Mouse (Mus musculus): ENCODE results near the gene Zfp518a.

The Zfp518a gene

DNA sequence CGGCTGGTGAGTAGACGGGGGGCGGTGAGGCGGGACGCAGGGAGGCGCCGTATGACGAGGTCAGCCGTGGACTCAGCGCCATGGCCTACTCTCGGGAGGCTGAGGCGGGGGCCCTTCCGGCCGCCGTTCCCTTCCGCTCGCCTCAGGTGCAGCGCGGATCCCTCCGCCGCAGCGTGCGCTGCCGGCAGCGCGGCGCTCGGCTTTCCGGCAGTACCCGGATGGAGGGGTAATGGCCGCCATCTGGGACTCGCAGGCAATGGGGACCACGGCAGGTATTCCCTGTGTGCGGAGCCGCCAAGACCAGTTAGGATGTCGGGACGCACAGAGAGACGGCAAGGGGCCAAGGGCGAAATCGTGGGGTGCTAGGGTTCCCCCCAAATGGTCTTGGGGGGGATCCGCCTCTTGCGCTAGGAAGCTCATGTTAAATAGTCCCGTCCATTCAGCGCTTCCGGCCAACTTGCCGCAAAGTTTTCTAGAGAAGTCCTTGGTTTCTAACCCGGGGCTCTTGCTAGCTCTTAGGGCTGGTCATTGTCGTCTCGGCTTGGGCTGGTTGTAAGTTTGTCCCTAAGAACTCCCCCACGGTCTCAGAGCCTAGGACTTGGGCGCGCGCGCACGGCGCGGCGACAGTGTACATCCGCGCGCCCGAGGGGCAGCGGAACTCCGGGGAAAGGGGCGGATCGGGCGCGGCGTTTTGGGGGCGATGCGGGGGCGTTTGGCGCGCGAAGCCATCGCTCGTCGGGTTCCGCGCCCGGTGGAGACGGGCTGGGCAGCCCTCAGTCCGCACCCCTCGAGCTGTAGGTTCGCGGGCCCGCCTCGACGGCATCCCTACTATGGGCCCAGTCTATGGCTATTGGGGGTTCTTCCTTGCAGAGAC, at the start of gene Zfp518a:
Gene Zfp518a (plus strand): TSS at position 187 of the 874 bp plus-strand sequence.
- peak; percentile 88 to 89 for DNase-seq

DNA sequence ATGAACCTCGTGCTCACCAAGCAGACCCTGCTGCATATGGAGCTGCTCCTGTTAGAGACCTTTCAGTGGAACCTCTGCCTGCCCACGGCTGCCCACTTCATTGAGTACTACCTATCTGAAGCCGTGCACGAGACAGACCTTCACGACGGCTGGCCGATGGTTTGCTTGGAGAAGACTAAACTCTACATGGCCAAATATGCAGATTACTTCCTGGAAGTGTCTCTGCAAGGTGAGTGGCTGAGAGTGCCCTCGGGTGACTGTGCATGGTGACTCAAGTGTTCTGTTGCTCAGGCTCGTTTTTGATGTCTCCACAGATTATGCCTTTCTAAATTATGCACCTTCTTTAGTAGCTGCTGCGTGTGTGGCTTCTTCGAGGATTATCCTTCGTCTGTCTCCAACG, 49.8 kb upstream of the Zfp518a start:
- no peak for DNase-seq

DNA sequence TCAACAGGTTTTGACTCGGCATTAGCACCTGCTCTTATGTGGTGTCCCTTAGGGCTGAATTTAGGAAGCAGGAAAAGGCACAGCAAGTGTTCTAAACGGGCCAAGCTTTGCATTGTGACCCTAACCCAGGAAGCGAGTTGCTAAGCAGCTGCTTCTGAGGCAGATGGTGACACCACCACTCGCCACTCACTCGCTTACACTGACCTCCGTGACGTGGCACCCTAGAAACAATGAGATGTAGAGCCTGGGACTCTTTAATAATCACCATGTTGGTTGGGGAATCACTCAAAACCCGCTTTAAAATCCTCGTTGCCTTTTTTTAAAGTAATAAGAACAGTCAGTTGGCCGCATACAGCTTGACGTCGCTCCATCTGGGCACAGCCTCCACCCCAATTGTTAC, 45.1 kb upstream of the Zfp518a start:
- DNase-seq = no peak

DNA sequence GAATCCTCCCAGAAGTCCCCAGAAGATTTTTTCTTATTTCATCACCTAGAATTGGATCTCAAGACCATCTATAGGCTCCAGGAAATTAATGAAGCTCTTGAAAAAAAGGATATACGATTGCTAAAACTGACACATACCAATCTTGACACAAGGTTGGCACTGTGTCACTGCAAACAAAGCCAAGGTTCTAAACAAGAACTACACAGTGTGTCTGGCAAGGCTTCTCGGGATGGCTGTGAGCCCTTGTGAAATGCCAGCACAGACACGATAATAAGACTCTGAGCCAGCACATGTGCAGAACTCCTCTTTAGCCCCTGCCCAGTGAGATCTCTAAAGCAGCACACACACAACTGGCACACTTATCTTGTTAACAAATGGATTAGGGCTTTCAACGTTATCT, 35.0 kb upstream of the Zfp518a start:
- DNase-seq = no peak

DNA sequence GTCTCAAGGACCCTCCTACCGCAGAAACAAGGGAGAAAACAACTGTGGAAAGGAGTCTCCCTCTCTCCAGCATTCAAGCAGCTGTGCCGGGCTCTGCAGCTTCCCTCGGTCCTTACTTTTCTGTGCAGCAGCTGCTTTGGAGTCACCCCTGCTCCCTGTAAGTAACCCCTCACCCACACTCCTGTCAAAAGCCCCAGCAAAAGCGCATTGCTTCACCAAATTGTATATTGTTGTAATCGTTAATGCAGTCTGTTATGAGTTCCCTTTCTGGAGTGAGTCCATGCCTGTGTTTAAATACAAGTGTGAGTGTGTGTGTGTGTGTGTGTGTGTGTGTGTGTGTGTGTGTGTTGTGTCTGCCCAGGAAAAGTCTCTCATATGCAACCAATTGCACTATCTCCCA, 26.2 kb upstream of the Zfp518a start:
- no peak for DNase-seq

DNA sequence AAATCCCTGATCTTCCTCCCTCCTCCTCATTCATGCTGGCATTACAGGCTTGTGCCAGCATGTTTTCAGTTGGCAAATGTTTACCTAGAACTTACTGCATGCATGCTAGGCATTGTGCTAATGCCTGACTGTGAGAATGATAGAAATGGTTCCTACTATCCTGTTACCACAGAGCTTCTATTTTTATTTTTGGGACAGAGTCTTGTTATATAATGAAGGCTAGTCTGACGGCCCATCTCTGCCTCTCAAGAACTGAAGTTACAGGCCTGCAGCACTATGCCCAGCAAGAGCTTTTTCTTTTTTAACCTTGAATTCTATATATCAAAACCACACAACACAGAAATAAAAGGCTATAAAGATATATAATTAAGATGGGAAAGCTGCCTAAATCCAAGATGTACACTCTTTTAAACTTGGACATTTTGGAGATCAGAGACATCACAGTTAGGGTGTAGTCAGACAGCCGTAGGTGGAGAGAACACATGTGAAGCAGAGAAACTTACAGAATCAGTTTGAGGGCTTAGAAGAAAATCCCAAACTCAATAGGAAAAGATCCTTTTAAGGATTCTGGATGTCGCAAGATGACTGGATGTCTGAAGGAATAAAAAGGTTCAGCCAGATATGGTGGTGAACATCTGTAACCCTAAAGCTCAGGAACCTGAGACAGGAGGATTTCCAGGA, 24.9 kb upstream of the Zfp518a start:
- DNase-seq = no peak

DNA sequence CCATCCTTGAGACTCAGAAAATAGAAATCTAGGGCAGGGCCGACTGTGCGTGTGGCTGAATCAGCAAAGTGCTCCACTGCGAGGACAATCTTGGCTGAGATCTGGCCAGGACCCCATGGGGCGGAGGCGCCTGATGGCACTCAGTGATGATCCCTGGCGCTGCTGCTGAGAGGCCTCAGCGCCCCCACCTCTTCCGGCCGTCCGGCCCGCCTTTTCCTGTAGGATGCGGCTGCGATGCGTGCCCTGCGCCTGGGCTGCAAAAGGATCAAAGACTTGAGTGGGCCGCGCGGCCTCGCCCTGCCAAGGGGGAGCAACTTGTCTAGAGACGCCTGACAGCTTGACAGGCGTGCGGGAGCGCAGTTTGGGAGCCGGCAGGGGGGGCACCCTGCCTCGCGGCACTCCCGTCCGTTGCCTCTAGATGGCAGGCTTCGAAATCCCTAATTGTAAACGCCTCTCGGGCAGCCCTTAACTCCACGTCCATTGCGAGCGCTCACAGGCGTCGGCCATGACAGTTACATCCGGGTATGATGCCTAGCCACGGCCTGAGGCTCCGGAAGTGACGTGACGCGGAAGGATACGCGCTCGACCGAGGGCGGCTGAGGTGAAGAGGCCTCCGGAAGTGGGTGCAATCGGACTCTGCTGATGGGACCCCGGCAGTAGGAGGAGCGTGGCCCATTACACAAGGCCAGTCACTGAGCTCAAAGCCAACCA, 21.4 kb upstream of the Zfp518a start:
- DNase-seq = peak; percentile 77 to 83

DNA sequence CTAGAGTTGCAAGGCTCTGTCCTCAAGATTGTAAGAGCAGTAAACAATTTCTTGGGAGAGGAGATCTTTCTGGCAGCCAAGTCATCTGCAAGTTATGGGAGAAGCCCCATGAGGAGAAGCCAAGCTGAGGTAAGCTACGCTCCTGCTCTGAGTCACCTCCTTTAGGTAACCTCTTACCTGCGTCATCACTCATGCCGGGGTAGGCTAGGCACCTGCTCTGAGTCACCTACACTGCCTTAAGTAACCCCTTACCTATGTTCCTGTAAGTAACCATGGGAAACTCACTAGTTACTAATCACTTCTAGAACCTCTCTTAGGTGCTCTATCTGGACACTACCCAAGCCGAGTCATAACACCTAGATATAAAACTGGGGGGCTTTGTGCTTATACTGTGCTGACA, 12.8 kb upstream of the Zfp518a start:
- no peak for DNase-seq

DNA sequence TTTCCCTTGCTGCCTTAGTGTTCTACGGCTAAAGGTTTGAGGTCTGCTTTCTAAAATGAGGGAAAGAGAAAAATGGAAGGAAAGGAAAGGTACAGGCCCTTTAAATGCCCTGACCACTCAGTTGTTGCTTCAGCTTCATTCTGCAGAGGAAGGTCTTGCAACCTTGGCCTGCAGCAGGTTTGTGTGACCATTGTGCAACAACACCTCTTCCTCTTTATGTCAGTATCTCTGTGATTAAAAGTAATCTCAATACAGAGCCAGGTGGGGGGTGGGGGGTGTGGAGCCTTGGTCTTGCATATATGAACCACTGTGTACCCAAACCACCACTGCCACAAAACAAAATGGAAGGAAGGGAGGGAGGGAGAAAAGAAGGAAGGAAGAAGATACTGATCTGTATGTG, 5.6 kb upstream of the Zfp518a start:
- no peak for DNase-seq

DNA sequence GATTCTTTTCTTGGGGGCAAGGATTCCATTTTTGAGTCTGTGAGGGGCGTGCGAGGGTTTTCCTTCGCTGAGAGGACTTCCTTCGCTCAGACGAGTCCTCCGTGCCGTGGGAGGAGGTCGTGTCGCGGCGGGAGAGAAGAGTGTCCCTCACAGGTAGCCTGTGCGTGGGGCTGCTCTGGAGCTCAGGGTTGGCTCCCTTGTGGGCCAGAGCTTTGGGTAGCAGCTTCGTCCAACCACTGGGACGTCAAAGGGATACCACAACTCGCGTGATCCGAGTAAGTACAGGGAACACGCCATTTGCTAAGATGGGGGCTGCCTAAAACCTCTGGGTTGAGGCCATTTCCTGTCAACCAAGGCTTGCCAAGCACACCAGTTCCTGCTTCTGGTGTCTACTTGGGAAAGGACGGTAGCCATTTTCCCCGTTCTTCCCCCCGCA, 416 bp upstream of the Zfp518a start:
- no peak for DNase-seq

DNA sequence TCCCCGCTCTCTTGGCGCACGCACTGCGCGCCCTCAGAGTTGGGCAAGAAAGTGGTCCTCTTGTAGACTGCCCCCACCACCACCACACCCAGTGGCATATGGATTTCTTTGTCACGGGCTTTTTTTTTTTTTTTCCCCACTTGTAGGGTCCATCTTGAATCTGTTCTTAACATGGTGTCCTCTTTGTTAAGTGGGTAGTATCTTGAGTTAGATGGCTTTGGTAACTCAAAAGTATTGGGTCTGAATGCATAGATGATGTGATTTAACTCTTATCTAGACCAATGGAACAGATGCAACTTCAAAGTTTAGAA, 843 bp downstream of the Zfp518a start:
- DNase-seq = no peak

DNA sequence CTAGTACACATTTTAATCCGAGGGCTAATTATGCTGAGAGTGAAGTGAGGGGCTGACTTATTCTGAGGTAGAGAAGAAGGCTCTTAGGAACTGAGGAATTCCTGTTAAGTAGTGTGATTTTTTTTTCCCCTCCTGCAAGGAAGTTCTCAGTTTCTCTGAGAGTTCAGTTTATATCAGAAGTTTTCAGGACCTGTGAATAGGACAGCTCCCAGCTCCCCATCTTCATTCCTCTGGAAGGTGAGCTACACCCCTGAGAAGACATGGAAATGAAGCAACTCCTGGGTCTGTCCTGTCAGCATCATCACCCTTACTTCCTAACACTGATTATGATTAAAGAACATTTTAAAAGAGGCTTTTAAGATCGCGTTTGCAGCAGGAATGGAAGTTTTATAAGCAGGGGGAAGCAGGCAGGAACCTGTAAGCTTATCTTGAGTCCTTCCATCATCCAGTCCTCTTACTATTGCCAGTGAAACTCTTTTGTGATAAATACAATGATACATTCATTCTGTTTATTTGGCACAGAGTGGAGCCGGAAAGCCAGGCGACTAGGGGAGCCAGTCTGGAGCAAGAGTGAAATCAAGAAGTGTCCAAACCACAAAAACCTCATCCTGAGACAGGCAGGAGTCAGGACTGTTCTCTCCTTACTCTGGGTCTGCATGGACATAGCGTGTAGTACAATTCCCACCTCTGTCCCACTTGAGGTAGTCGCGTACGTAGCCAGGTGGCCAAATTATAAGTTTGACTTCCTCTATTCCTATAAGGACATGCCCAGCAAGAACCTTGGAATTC, 37.3 kb downstream of the Zfp518a start:
- DNase-seq = no peak

DNA sequence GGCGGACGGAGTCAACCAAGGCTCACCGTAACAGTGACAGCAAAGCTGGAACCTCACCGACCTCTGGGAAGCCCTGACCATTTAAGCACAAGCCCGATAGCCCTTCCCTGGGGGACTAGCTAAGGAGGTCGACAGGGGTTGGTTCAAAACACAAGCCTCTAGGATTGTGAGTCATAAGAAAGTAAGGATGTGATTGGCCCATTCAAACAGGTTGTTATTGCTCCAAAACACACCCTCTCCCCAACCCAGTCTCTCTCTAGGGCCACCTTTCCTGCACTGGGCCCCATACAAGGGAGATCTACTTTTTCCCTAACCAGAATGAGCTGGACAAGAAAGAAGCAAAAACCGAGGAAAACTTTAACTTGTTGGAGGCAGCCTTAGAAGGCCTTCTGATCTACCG, 40.9 kb downstream of the Zfp518a start:
- DNase-seq = no peak

DNA sequence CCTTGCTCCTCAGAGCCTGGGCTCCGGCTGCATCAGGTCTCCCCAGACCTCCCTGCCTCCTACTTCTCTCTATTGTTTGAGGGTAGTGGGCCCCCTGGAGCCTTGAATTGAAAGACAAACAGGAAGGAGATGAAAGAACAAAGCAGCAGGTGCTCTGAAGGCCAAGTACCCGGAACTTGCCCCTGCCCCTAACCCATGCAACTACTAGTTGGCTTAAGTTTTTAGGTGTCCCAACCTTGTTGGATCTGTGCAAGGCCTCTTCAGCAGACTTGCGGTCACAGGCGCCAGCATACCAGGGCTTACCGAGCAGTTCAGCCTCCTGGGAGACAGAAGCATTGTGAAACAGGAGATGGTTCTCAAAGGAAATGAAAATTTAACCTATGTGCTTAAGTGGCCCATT, 41.5 kb downstream of the Zfp518a start:
- peak; percentile 52 to 58 for DNase-seq

DNA sequence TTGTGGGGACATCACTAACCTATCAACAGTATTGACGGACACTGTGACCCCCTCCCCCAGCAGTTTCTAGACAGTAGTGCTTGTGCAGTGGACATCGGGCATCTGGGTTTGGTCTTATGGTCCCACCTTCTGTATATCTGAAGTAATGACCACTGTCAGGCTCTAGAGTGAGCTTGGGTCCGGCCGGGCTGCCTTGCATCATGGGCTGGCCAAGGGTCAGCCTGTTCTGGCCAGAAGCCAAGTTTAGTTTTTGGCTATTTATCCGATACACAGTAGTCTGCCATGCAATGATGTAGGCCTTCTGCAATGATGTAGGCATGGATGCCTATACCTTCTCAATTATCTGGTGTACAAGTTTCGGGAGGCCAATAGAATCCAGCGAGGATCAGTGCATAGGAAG, 49.0 kb downstream of the Zfp518a start:
- DNase-seq = no peak

DNA sequence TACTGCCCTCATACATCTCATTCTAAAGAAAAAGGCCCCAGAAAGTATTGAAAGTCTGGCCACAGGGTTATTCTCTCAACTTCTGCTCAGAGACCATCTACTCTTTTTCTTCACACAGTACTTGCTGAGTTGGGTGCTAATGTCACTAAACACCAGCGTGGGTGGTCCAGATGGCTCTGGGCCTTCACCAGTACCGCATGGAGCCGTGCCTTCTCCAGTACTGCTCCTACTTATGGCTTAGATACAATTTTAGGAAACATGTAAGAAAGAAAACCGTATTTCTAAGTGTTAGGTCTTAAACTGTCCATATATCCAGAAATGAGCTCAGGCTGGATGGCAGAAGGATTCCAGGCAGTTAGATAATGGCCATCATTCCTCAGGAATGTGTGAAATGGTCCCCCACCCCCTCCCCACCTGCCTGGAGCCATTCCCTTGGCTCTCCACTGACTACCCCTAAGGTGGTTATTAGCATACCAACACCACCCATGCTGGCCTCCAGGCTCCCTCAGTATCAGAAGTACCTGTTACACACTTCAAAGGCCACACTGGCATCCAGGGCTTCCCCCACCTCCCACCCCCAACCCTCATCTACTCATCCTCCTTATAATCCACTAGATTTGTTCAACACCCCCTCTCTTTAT, 52.6 kb downstream of the Zfp518a start:
- no peak for DNase-seq

DNA sequence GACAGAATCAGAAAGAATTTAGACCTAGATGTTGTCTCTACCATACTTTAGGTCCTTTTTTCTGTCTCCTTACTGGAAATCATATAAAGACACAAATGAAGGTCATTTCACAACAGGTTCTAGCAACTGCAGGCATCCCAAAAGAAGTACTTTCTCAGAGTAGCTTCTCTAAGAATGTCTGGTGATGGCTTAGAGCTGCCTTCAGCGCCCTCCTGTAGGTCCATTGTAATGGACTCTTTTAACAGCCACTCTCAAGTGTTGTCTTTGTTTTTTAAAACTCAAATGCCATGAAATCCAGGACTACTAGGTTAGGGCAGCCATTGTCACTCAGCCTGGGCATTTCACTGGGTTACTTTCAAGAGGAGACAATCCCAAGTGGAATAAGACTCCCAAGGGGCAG, 64.5 kb downstream of the Zfp518a start:
- DNase-seq = no peak

DNA sequence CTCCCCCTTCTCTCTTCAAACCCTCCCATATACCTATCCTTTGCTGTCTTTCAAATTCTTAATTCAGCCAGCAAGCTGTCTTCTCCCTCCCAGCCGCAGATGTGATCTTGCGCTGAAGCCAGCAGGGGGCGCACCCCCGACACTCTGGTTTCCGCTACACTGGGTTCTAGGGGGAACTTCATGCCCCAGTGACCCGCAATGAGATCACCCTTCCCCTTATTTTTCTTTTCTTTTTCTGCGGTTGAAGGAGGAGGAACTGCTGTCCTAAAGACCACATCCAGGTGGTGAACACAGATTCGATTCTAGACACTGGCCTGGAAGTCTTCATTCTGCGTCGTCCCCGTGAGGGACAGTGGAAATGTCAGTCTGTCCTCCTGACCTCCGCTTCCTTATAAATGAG, 68.5 kb downstream of the Zfp518a start:
- peak; percentile 76 to 78 for DNase-seq

DNA sequence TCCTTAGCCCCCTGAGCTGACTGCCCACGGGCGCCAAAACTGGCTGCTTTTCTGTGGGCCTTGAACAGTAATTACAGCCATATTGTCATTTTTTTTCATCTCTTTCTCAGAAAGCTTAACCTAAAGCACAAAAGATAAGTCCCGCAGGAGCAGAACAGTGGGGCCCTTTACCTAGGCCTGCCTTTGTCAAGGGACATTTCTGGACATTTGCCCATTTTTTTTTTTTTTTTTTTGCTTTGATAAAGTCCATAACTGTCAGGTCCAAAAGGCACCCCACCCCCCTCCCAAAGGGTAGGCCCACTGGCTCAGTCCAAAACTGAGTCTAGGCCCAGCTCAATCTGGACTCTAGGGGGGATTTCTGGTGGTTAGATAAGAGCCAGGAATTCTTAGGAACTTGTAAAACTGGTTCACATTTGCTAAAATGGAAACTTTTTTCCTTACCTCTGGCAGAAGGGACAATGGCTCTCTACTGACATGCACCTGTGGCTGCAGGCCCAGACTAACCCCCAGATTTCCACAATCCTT, 69.9 kb downstream of the Zfp518a start:
- no peak for DNase-seq

DNA sequence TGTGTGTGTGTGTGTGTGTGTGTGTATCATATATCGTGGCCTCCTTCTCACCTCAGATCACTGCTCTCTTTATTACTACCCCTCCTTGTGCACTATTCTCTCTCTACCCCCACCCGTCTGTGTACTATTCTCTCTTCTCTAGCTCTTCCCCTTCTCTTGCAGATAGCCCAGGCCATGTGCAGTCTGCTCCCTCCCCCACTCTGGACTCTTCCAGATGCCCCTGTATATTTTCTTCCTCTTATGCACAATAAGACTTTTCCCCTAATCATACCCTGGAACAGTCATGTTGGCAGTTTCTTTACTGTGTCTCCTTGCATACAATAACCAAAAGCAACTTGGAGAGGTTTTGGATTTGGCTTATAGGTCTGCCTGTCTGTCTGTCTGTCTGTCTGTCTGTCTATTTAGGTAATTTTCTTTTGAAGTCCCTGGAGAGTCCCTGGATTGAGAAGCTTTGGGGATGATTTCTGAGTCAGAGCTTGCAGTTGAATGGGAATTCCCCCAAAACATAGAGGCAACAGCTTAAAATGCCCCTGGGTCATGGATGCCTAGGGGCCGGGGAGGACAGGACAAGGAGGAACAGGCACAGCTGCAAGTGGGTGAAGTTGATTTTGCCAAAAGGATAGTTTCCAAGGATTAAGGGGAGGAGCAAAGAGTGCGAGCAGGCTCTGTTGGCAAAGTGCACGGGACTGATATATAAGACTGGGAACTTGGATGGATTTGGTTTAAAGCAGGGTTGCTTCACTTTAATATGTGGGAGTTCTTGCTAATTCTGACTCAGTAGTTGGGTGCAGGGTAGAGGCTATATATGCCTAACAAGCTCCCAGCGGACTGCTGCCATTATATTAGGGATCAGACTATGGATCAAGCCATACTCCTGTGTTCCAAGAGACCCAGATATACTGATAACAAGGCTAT, 70.7 kb downstream of the Zfp518a start:
- DNase-seq = no peak
